Mouse (Mus musculus) small intestine, adult 2 months (tissue): ENCODE measurements around the gene Vmn1r34. TPM values are rescaled to one million over a fixed set of nuclear protein-coding genes. Genes with fewer than 3 reads are reported as not detected.
"Not testable (repeated sequence)": the region's sequence is repeated elsewhere in the genome, so short reads cannot be mapped to it uniquely, and the experiment has no call there.

Source experiments
- H3K27ac ChIP-seq: fragments of 200-500 bp; 2 replicates; pipeline ENCODE4 v1.5.1; 2012; ENCODE audit warnings: low read depth, low read length, control low read depth, inconsistent platforms; ENCODE audit not compliant: insufficient read depth
- H3K27me3 ChIP-seq: fragments of 200-500 bp; 2 replicates; pipeline ENCODE4 v1.6.1; 2012; ENCODE audit warnings: mild to moderate bottlenecking, moderate library complexity, low read length, inconsistent platforms; ENCODE audit not compliant: control insufficient read depth, insufficient read depth
- H3K36me3 ChIP-seq: fragments of 200-500 bp; 2 replicates; pipeline ENCODE4 v1.6.1; 2012; ENCODE audit warnings: mild to moderate bottlenecking, low read length, control low read depth, inconsistent platforms; ENCODE audit not compliant: control insufficient read depth, insufficient read depth
- H3K4me1 ChIP-seq: fragments of 200-500 bp; 2 replicates; pipeline ENCODE4 v1.6.1; 2012; ENCODE audit warnings: low read length, inconsistent platforms, mixed read lengths; ENCODE audit not compliant: control insufficient read depth, insufficient read depth, insufficient read length
- H3K4me3 ChIP-seq: fragments of 200-500 bp; 2 replicates; pipeline ENCODE4 v1.5.1; 2012; ENCODE audit warnings: low read depth, mild to moderate bottlenecking, control low read depth, inconsistent platforms, low read length, moderate library complexity
- CTCF ChIP-seq: fragments of 200-500 bp; IDR thresholded peaks from 2 replicates; pipeline ENCODE4 v1.5.1; 2012; ENCODE audit warnings: low read depth, mild to moderate bottlenecking, control low read depth, inconsistent platforms, low read length, moderate library complexity, mixed read lengths; ENCODE audit not compliant: insufficient replicate concordance, insufficient read length; ENCODE audit errors: extremely low read depth
- POLR2A ChIP-seq: fragments of 200-500 bp; IDR thresholded peaks from 2 replicates; pipeline ENCODE4 v1.6.1; 2012; ENCODE audit warnings: low read depth, mild to moderate bottlenecking, control low read depth, inconsistent platforms, low read length, moderate library complexity
- WGBS: fragments of 180-500 bp; shearing (Covaris S2); methylation state at CpG from one replicate; pipeline ENCODE4 v1.1.7; 2018; 5-methylcytosine and 5-hydroxymethylcytosine counted together
- polyA plus RNA-seq: library from polyadenylated mRNA; depleted of rRNA; stranded (reverse); fragments of >200 nt; gene quantifications from 2 replicates; pipeline ENCODE4 v1.2.3, GENCODE M21; 2012; rRNA removed

Vmn1r34 gene
- polyA plus RNA-seq, result not detected in 2 replicates

- 87% methylated on average over 1 of the region's 1 CpGs for WGBS
- H3K27ac ChIP-seq, result no peak within 1 kb of the TSS
- TF ChIP-seq CTCF (no peak), POLR2A (no peak)
- H3K4me3 ChIP-seq, result no peak within 1 kb of the TSS
- no peaks in the 10 kb centered on the region for H3K4me1 ChIP-seq
- H3K36me3 ChIP-seq, result no peaks in the 10 kb centered on the region
- H3K27me3 ChIP-seq, result no peaks in the 10 kb centered on the region
Observed at GRCm38 (mm10) chr6:66643779-66644178, at the start of gene Vmn1r34. Vmn1r34 (minus strand) TSS chr6:66643879.

- H3K27me3 ChIP-seq, result no peaks in the 10 kb centered on the region
- H3K4me3 ChIP-seq, result no peak within 1 kb of the TSS
- WGBS, result 76% methylated on average over 3 of the region's 3 CpGs
- H3K27ac ChIP-seq, result no peak within 1 kb of the TSS
- no peaks in the 10 kb centered on the region for H3K4me1 ChIP-seq
- TF ChIP-seq POLR2A, result no peak
- no peak for TF ChIP-seq CTCF
- no peaks in the 10 kb centered on the region for H3K36me3 ChIP-seq
Observed at GRCm38 (mm10) chr6:66685806-66686205, 42.1 kb upstream of the Vmn1r34 start, which contains the start of gene Vmn1r35. Vmn1r35 (minus strand) TSS chr6:66685906.

- not testable (repeated sequence) for H3K4me3 ChIP-seq, H3K4me1 ChIP-seq, H3K27me3 ChIP-seq
Observed at GRCm38 (mm10) chr6:66618182-66618581, 25.5 kb downstream of the Vmn1r34 start, which contains the start of gene Vmn1r33. Vmn1r33 (minus strand) TSS chr6:66618282.

GRCm38 (mm10) chr6:66595804-66596203, 47.9 kb downstream of the Vmn1r34 start:
- TF ChIP-seq CTCF (no peak), POLR2A (no peak)
- no peaks in the 10 kb centered on the region for H3K27me3 ChIP-seq
- no peak overlapping the region for H3K27ac ChIP-seq
- no peaks in the 10 kb centered on the region for H3K36me3 ChIP-seq
- H3K4me1 ChIP-seq, result no peaks in the 10 kb centered on the region
- no peak overlapping the region for H3K4me3 ChIP-seq

More at GRCm38 (mm10) chr6:66618182-66618581, 25.5 kb downstream of the Vmn1r34 start, which contains the start of gene Vmn1r33:
- not testable (repeated sequence) for H3K36me3 ChIP-seq, H3K27ac ChIP-seq

Other genes starting within 250 kb of the Vmn1r34 start
- gene Mad2l1, start 108.5 kb downstream of the Vmn1r34 start, polyA plus RNA-seq, result 1.6 and 2.2 TPM in 2 replicates
- gene Vmn1r32, start 83.8 kb downstream of the Vmn1r34 start, polyA plus RNA-seq, result not detected in 2 replicates
- not detected in 2 replicates for gene Vmn1r33, start 25.6 kb downstream of the Vmn1r34 start, polyA plus RNA-seq
- gene Vmn1r35, start 42.0 kb upstream of the Vmn1r34 start, polyA plus RNA-seq, result not detected in 2 replicates
- not detected in 2 replicates for gene Vmn1r36, start 75.3 kb upstream of the Vmn1r34 start, polyA plus RNA-seq
- gene Vmn1r37, start 85.5 kb upstream of the Vmn1r34 start, polyA plus RNA-seq, result not detected in 2 replicates
- not detected in 2 replicates for gene Vmn1r38, start 138.7 kb upstream of the Vmn1r34 start, polyA plus RNA-seq
- gene Vmn1r39, start 166.7 kb upstream of the Vmn1r34 start, polyA plus RNA-seq, result not detected in 2 replicates